Mouse (Mus musculus): ENCODE results near the gene Mvb12b.

GRCm38 (mm10) chr2:33800221-33800620 lies 87.5 kb downstream of the Mvb12b start:
- no peak for TF ChIP-seq CTCF (conservative IDR thresholded peaks at IDR 0.05; ENCODE audit: low read length)
- TF ChIP-seq POU5F1 (IDR thresholded peaks at IDR 0.05; ENCODE audit: borderline replicate concordance, low read length) = no peak
- TF ChIP-seq NANOG (IDR thresholded peaks at IDR 0.05; ENCODE audit: borderline replicate concordance, low read length) = no peak

Measured in E14TG2a.4 (cell line).